Mouse (Mus musculus): ENCODE results near the gene Uqcc3. TPM values are rescaled to one million over a fixed set of nuclear protein-coding genes. Genes with fewer than 3 reads are reported as not detected.

Uqcc3 gene
- 58.5 and 60.2 TPM in 2 replicates for polyA plus RNA-seq (2015; fragmentation: Nextera tagmentation; extraction: Ambion mirVana)

GRCm38 (mm10) chr19:8880311-8881033 is at the start of gene Uqcc3:
Gene Uqcc3, minus strand, starts transcription at chr19:8880923.
- peak within 1 kb of the TSS; percentile 83 for H3K27ac ChIP-seq
- H3K4me1 ChIP-seq = peaks cover 11% of the 10 kb centered on the region
- peak within 1 kb of the TSS; percentile 69 for H3K9ac ChIP-seq
- peaks cover 20% of the 10 kb centered on the region for H3K36me3 ChIP-seq
- peak; percentile 94 for ATAC-seq (ENCODE audit: borderline replicate concordance, extremely low read depth, low FRiP score, low TSS enrichment)
- H3K27me3 ChIP-seq = no peaks in the 10 kb centered on the region
- peak within 1 kb of the TSS; percentile 70 for H3K4me3 ChIP-seq
- H3K4me2 ChIP-seq = peak within 1 kb of the TSS; percentile 75
- no peaks in the 10 kb centered on the region for H3K9me3 ChIP-seq
- WGBS = under 1% methylated on average over 42 of the region's 42 CpGs

GRCm38 (mm10) chr19:8930117-8930516 is 49.4 kb upstream of the Uqcc3 start:
- H3K4me1 ChIP-seq = peaks cover 15% of the 10 kb centered on the region
- H3K4me3 ChIP-seq = peak overlapping the region; percentile 79
- H3K27me3 ChIP-seq = no peaks in the 10 kb centered on the region
- 4% methylated on average over 11 of the region's 11 CpGs for WGBS
- ATAC-seq (ENCODE audit: borderline replicate concordance, extremely low read depth, low FRiP score, low TSS enrichment) = no peak
- H3K36me3 ChIP-seq = peaks cover 30% of the 10 kb centered on the region
- peak overlapping the region; percentile 92 for H3K27ac ChIP-seq
- H3K9ac ChIP-seq = peak overlapping the region; percentile 70
- H3K4me2 ChIP-seq = peak overlapping the region; percentile 67
- H3K9me3 ChIP-seq = no peaks in the 10 kb centered on the region

DNA sequence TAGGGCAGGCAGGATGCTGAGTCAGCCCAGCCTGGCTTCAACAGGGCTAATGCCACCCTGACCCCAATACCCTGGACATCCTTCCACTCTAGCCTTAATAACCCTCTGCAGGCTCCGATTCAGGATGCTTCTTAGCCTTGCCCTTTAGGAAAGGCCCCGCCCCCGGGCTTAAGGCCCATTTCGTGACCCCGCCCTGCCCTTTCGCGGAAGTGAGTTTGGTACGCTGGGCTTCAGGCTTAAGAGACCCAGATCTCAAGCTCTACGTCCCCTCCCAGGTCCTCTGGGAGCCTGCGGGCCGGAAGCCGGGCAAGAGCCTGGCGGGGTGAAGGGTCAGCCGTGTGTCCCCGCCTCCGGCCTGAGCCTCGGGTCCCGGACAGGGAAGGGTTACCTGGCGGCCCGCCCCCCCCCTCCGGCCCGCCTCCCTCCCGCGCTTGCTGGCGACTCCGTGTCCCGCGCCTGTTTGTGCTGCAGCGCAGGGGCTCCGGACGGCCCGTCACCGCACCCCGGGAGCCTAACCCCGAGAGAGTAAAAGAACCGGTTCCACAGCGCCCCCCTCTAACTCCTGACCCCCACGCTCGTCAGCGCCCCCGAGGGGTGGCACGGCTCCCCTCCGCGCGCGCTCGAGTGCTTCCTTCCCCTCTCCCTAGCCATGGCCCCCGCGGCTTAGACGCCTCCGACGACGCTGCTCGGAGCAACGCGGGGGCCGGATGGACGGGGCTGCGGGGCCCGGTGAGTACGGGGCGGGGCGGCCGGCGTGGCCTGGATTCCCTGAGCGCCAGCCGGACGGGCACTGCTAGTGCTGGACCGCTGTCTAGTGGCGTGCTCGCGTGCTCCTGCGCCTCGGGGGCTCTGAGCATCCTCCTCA is 48.7 kb upstream of the Uqcc3 start, which contains the start of the genes Rom1 and Eml3:
TSS of gene Rom1 (minus strand) at position 133 of the 865 bp plus-strand sequence.
TSS of gene Eml3 (plus strand) at position 329 of the 865 bp plus-strand sequence.
- peak within 1 kb of the TSS; percentile 79 for H3K4me3 ChIP-seq
- peak; percentile 84 for ATAC-seq (ENCODE audit: borderline replicate concordance, extremely low read depth, low FRiP score, low TSS enrichment)
- H3K9ac ChIP-seq = peak within 1 kb of the TSS; percentile 70
- peak within 1 kb of the TSS; percentile 92 for H3K27ac ChIP-seq
- H3K9me3 ChIP-seq = no peaks in the 10 kb centered on the region
- WGBS = 1% methylated on average over 66 of the region's 74 CpGs
- H3K4me1 ChIP-seq = peaks cover 15% of the 10 kb centered on the region
- H3K4me2 ChIP-seq = peak within 1 kb of the TSS; percentile 67
- H3K27me3 ChIP-seq = no peaks in the 10 kb centered on the region
- peaks cover 24% of the 10 kb centered on the region; the same call in 1 of the 2 replicates for H3K36me3 ChIP-seq

- Histone ChIP-seq H3K4me1 (peaks cover 15% of the 10 kb centered on the region), H3K36me3 (peaks cover 26% of the 10 kb centered on the region; the same call in 1 of the 2 replicates), H3K27me3 (no peaks in the 10 kb centered on the region), H3K4me3 (peak overlapping the region; percentile 79), H3K27ac (peak overlapping the region; percentile 92), H3K4me2 (peak overlapping the region; percentile 67), H3K9ac (peak overlapping the region; percentile 70; the same call in 1 of the 2 replicates), H3K9me3 (no peaks in the 10 kb centered on the region)
- 24% methylated on average over 16 of the region's 16 CpGs for WGBS
- ATAC-seq (ENCODE audit: borderline replicate concordance, extremely low read depth, low FRiP score, low TSS enrichment) = peak; percentile 7; the same call in 1 of the 2 replicates
These were observed 48.0 kb upstream of the Uqcc3 start for GRCm38 (mm10) chr19:8928689-8929223.

DNA sequence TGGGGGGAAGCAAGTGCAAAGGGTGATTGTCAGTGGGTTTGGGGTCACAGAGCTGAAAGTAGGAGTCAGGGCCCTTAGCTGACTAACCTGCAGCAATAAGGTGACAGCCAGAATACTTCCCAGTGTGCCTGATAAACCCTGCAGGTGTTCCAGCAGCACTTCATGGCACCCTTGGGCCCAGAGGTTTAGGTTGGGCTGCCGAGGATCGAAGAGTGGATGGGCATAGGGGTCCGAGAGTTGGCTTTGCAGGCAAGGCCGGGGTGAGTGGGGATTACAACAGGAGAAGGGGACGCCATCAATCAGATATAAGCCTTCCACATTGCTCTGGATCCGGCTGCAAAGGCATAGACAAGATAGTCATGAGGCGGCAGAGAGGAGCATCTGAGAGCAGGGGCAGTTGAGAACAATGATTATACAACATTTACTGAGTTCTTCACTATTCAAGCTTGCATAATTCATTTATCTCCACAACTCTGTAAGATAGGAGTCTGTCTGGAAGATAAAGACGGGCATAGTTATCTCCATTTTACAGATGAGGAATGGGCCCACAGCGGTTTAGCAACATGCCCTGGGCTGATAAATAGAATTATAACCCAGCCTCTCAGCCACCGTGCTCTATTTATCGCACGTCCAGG is 47.3 kb upstream of the Uqcc3 start:
- H3K4me2 ChIP-seq = no peak overlapping the region
- WGBS = 79% methylated on average over 12 of the region's 12 CpGs
- no peaks in the 10 kb centered on the region for H3K9me3 ChIP-seq
- H3K36me3 ChIP-seq = peaks cover 22% of the 10 kb centered on the region; the same call in 1 of the 2 replicates
- no peak overlapping the region for H3K27ac ChIP-seq
- no peak for ATAC-seq (ENCODE audit: borderline replicate concordance, extremely low read depth, low FRiP score, low TSS enrichment)
- H3K4me1 ChIP-seq = peaks cover 15% of the 10 kb centered on the region
- H3K4me3 ChIP-seq = no peak overlapping the region
- no peak overlapping the region for H3K9ac ChIP-seq
- no peaks in the 10 kb centered on the region for H3K27me3 ChIP-seq

DNA sequence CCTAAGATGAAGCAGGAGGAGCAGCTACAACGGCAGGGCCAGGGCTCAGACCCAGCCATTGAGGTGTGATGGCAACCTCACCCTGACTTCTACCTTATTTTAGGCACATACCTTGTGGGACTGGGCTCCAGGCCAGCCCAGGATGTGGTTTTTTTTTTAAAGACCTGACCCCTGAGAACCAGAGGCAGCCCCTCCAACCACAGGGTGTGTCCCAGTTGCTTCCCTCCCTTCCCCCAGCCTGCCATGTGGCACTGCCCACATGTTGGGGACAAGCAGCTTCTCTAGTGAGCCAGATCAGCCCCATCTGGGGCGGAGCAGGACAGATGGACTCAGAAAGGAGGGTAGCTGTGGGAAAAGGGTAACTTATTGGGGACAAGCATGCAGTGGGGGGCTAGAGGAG is 46.0 kb upstream of the Uqcc3 start:
- Histone ChIP-seq H3K9me3 (no peaks in the 10 kb centered on the region), H3K4me1 (peaks cover 16% of the 10 kb centered on the region), H3K27me3 (no peaks in the 10 kb centered on the region), H3K4me2 (no peak overlapping the region), H3K4me3 (no peak overlapping the region), H3K9ac (no peak overlapping the region), H3K36me3 (peaks cover 21% of the 10 kb centered on the region; the same call in 1 of the 2 replicates), H3K27ac (no peak overlapping the region)
- no peak for ATAC-seq (ENCODE audit: borderline replicate concordance, extremely low read depth, low FRiP score, low TSS enrichment)
- WGBS = 81% methylated on average over 2 of the region's 2 CpGs

DNA sequence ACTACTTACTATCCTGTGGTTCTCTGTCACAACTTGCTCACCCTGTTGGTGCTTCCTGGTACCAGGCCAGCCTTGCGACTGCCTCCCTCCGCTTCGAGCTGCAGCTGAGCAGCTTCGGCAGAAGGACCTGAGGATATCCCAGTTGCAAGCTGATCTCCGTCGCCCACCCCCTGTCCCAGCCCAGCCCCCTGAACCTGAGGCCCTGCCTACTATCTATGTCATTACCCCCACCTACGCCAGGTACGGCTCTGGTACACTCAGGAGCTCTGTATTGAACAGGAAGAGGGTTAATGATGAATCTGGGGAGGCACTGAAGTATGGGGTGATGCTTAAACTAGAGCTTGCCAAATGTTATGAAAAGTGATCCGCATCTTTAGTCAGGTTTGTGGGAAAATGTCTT is 41.0 kb upstream of the Uqcc3 start:
- Histone ChIP-seq H3K27ac (no peak overlapping the region), H3K27me3 (no peaks in the 10 kb centered on the region), H3K4me2 (peak overlapping the region; percentile 72), H3K4me1 (peaks cover 14% of the 10 kb centered on the region), H3K9me3 (no peaks in the 10 kb centered on the region), H3K4me3 (peak overlapping the region; percentile 83), H3K36me3 (peaks cover 20% of the 10 kb centered on the region), H3K9ac (peak overlapping the region; percentile 73)
- ATAC-seq (ENCODE audit: borderline replicate concordance, extremely low read depth, low FRiP score, low TSS enrichment) = no peak
- WGBS = 79% methylated on average over 9 of the region's 9 CpGs

DNA sequence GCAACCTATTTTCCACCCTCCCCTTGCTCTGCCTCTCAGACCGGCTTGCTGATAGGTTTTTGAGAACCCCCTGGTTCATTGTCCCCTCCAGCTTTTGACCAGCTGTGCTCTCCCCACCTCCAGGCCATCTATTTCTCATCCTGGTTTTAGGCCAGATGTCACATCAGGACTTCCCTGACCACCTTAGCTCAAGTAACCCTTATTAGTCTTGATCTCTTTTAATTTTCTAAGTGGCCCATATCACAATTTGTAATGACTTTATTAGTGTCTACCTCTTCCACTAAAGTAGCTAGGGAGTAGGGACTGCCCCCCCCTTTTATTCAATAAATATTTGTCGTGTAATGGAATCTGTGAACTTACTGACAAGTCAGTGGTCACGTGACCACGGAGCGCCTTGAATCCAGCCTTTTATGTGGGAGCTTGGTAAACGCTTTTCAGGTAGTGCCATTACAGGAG is 40.1 kb upstream of the Uqcc3 start:
- no peak for ATAC-seq (ENCODE audit: borderline replicate concordance, extremely low read depth, low FRiP score, low TSS enrichment)
- H3K4me1 ChIP-seq = peaks cover 14% of the 10 kb centered on the region
- H3K9ac ChIP-seq = peak overlapping the region; percentile 73
- no peaks in the 10 kb centered on the region for H3K9me3 ChIP-seq
- H3K27ac ChIP-seq = peak overlapping the region; percentile 91
- peak overlapping the region; percentile 83 for H3K4me3 ChIP-seq
- peaks cover 24% of the 10 kb centered on the region for H3K36me3 ChIP-seq
- WGBS = 1% methylated on average over 6 of the region's 6 CpGs
- peak overlapping the region; percentile 72 for H3K4me2 ChIP-seq
- H3K27me3 ChIP-seq = no peaks in the 10 kb centered on the region

DNA sequence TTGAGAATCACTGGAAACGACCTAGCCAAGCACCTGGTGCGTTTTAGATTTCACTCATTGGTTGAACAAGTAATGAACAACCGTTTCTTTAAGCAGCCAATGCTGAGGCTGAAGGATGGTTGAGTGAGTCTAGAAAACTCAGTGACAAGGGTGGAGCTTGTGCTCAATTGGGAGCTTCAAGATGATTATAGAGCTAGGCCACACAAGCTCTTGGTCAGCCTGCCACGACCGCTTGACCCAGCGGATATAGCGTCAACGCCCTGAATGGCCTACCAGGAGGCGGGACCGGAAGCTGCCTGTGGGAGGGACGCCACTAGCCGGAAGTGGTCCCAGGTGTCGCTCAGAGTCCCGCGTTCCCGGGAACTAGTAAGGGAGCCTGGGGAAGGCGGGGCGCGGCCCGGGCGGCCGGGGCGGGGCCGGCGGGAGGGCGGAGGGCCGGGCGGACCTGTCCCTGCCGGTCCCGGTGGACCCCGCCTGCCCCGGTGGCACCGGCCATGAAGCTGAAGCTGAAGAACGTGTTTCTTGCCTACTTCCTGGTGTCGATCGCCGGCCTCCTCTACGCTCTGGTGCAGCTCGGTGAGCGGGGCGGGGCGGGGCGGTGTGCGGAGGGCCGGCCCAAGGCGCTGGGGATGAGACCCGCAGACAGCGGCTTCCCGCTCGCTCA is 39.5 kb upstream of the Uqcc3 start, which contains the start of gene B3gat3:
TSS of gene B3gat3 (plus strand) at position 302 of the 664 bp plus-strand sequence.
- WGBS = 2% methylated on average over 47 of the region's 50 CpGs
- Histone ChIP-seq H3K9ac (peak within 1 kb of the TSS; percentile 73), H3K9me3 (no peaks in the 10 kb centered on the region), H3K4me3 (peak within 1 kb of the TSS; percentile 83), H3K27me3 (no peaks in the 10 kb centered on the region), H3K27ac (peak within 1 kb of the TSS; percentile 91), H3K4me1 (peaks cover 14% of the 10 kb centered on the region), H3K36me3 (peaks cover 27% of the 10 kb centered on the region), H3K4me2 (peak within 1 kb of the TSS; percentile 72)
- ATAC-seq (ENCODE audit: borderline replicate concordance, extremely low read depth, low FRiP score, low TSS enrichment) = peak; percentile 99

DNA sequence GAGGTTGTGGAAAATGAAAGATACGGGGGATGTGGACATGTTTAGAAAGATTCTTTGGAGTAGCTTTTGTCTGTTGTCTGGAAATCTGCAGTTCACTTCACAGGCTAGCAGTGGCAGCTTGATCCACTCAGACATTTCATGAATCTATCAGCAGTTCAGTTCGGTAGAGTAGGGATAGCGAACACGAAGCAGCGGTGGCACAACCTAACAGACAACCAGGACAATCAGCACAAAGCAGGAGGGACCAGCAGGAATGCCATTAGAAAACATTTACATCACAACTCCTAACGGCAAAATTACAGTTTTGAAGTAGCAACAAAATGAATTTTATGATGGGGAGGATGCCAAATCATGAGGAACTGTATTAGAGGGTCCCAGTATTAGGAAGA is 39.0 kb upstream of the Uqcc3 start:
- 60% methylated on average over 6 of the region's 6 CpGs for WGBS
- Histone ChIP-seq H3K4me3 (peak overlapping the region; percentile 83), H3K27me3 (no peaks in the 10 kb centered on the region), H3K27ac (peak overlapping the region; percentile 91), H3K9me3 (no peaks in the 10 kb centered on the region), H3K4me2 (peak overlapping the region; percentile 72), H3K36me3 (peaks cover 31% of the 10 kb centered on the region), H3K9ac (no peak overlapping the region), H3K4me1 (peaks cover 14% of the 10 kb centered on the region)
- ATAC-seq (ENCODE audit: borderline replicate concordance, extremely low read depth, low FRiP score, low TSS enrichment) = no peak
